Mouse (Mus musculus) heart, adult 2 months (tissue): ENCODE data around the gene Pdyn.

ENCODE experiments used
- CTCF ChIP-seq: fragments of 200-600 bp; IDR thresholded peaks from 2 replicates; pipeline ENCODE4 v1.8.1; 2022; ENCODE audit warnings: antibody characterized with exemption, mild to moderate bottlenecking, moderate library complexity
- EP300 ChIP-seq: fragments of 200-500 bp; IDR thresholded peaks from 2 replicates; pipeline ENCODE4 v1.6.1; 2011; ENCODE audit warnings: low read depth, low read length, control low read depth; ENCODE audit not compliant: insufficient read depth
- POLR2A ChIP-seq: fragments of 200-500 bp; IDR thresholded peaks from 2 replicates; pipeline ENCODE4 v1.6.1; 2011; ENCODE audit warnings: mild to moderate bottlenecking, low read depth, low read length, control low read depth; ENCODE audit not compliant: insufficient read depth

DNA sequence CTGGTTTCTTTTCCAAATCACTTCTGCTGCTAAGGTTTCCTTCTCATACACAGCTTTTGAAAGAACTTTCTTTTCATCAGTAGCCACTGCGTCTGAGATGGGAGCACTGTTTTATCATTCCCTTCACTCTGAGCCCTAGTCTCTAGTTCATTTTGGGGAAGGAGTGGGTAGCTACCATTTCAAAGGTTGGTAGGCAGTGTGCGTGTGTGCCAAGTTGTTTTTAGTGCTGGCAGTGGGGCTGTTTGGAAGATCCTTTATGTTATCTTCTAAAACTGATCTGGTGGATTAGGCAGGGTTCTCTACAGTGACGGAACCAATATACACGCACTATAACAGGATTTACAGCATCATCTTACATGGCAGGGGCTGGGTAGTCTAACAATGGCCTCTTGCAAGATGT is 44.6 kb downstream of the Pdyn start:
- TF ChIP-seq CTCF (no peak), EP300 (no peak), POLR2A (no peak)
